In genomic region chr9:56883470-56883869, GRCm38 (mm10) we compare ENCODE assay signal across 23 mouse cellular contexts. TPM values are rescaled to one million over a fixed set of nuclear protein-coding genes. Genes with fewer than 3 reads are reported as not detected.
"Had no signal": no experiment of that assay in that cellular context is flagged by ENCODE, and none has a peak within 500 bp of the region (broad histone marks: within the 10 kb centered on the region; RNA-seq: fewer than 3 reads in every experiment).

No protein-coding gene starts in this region.

- H3K36me3 ChIP-seq: midbrain, embryonic 12.5 days; midbrain, embryonic 15.5 days; neural tube, embryonic 12.5 days; neural tube, embryonic 15.5 days had no signal

- H3K27ac ChIP-seq: kidney, postnatal 0 days; liver, embryonic 14.5 days; macrophage; midbrain, embryonic 12.5 days; midbrain, embryonic 15.5 days; neural tube, embryonic 12.5 days; neural tube, embryonic 15.5 days; stomach, postnatal 0 days had no signal

- H3K9ac ChIP-seq: liver, embryonic 14.5 days; liver, postnatal 0 days; lung, embryonic 14.5 days; midbrain, embryonic 12.5 days; midbrain, embryonic 15.5 days; neural tube, embryonic 12.5 days; neural tube, embryonic 15.5 days had no signal

- H3K27me3 ChIP-seq: neural tube, embryonic 12.5 days; neural tube, embryonic 15.5 days had no signal

- H3K4me1 ChIP-seq: midbrain, embryonic 12.5 days; midbrain, embryonic 15.5 days; neural tube, embryonic 12.5 days had no signal

- H3K9me3 ChIP-seq: midbrain, embryonic 12.5 days; midbrain, embryonic 15.5 days; neural tube, embryonic 12.5 days; neural tube, embryonic 15.5 days had no signal

- H3K4me2 ChIP-seq: liver, embryonic 11.5 days; lung, embryonic 14.5 days; midbrain, embryonic 12.5 days; midbrain, embryonic 15.5 days; neural tube, embryonic 12.5 days; neural tube, embryonic 15.5 days had no signal

- DNase-seq: layer of hippocampus, adult 9-11 months; liver, postnatal 0 days; lung, embryonic 14.5 days; right cerebral cortex, adult 18-20 months; right cerebral cortex, postnatal 14 days; right cerebral cortex, postnatal 4 days; thymus, adult 18-20 months; thymus, postnatal 36 days had no signal

- ATAC-seq: liver, postnatal 0 days; midbrain, embryonic 15.5 days had no signal

- H3K4me3 ChIP-seq: layer of hippocampus, adult 2 months; midbrain, embryonic 12.5 days; midbrain, embryonic 15.5 days; neural tube, embryonic 12.5 days; neural tube, embryonic 15.5 days had no signal

RNA-seq across cellular contexts. Expression of gene Cspg4, which starts 18.6 kb away (rescaled TPM):
- total RNA-seq: megakaryocyte, adult 5-6 weeks had no signal
- polyA plus RNA-seq: macrophage had no signal

RNA-seq across cellular contexts. Expression of gene Odf3l1, which starts 19.0 kb away (rescaled TPM):
- total RNA-seq: layer of hippocampus, adult 2 months; layer of hippocampus, postnatal 25 days; left cerebral cortex, adult 18-20 months; left cerebral cortex, postnatal 25 days; megakaryocyte, adult 5-6 weeks had no signal
- polyA plus RNA-seq: liver, embryonic 11.5 days; liver, embryonic 14.5 days; liver, postnatal 0 days; lung, postnatal 0 days; macrophage; midbrain, embryonic 12.5 days; midbrain, embryonic 15.5 days; neural tube, embryonic 12.5 days had no signal
